Mouse (Mus musculus) limb, embryonic 13.5 days (tissue): Measurements from ENCODE around the gene Efnb3. TPM values are rescaled to one million over a fixed set of nuclear protein-coding genes. Genes with fewer than 3 reads are reported as not detected.

ENCODE experiments used
- ATAC-seq: fragments of 200-750 bp; cut with Nextera tagmentation; 2 replicates; pipeline ENCODE4 v1.8.0; 2017; ENCODE audit warnings: low read depth, moderate number of reproducible peaks, moderate TSS enrichment; ENCODE audit not compliant: low FRiP score
- H3K27ac ChIP-seq: fragments of 300-500 bp; sonication (generic); 2 replicates; pipeline ENCODE4 v1.5.1; 2015; ENCODE audit warnings: inconsistent platforms, mild to moderate bottlenecking, moderate library complexity
- H3K27me3 ChIP-seq: fragments of 300-500 bp; sonication (generic); 2 replicates; pipeline ENCODE4 v1.6.1; 2015; ENCODE audit warnings: mild to moderate bottlenecking, inconsistent platforms
- H3K36me3 ChIP-seq: fragments of 300-500 bp; sonication (generic); 2 replicates; pipeline ENCODE4 v1.6.1; 2015; ENCODE audit warnings: inconsistent platforms, mild to moderate bottlenecking, moderate library complexity
- H3K4me1 ChIP-seq: fragments of 300-500 bp; sonication (generic); 2 replicates; pipeline ENCODE4 v1.6.1; 2015; ENCODE audit warnings: inconsistent platforms
- H3K4me2 ChIP-seq: fragments of 300-500 bp; sonication (generic); replicated peaks from 2 replicates; pipeline ENCODE4 v1.6.1; 2015; ENCODE audit warnings: inconsistent platforms, mild to moderate bottlenecking, moderate library complexity
- H3K4me3 ChIP-seq: fragments of 300-500 bp; sonication (generic); 2 replicates; pipeline ENCODE4 v1.5.1; 2015; ENCODE audit warnings: moderate library complexity, mild to moderate bottlenecking, inconsistent platforms
- H3K9ac ChIP-seq: fragments of 300-500 bp; sonication (generic); 2 replicates; pipeline ENCODE4 v1.6.1; 2015; ENCODE audit warnings: mild to moderate bottlenecking, inconsistent platforms
- H3K9me3 ChIP-seq: fragments of 300-500 bp; sonication (generic); 2 replicates; pipeline ENCODE4 v1.6.1; 2016; ENCODE audit warnings: inconsistent platforms
- WGBS: fragments of 180-500 bp; shearing (Covaris S2); methylation state at CpG from one replicate; pipeline ENCODE4 v1.1.7; 2015; 5-methylcytosine and 5-hydroxymethylcytosine counted together
- polyA plus RNA-seq: library from polyadenylated mRNA; unstranded; fragments of >200 nt; fragmentation: Nextera tagmentation; extraction: Ambion mirVana; gene quantifications from 2 replicates; pipeline ENCODE4 v1.2.1, GENCODE M21; 2015

The Efnb3 gene
- polyA plus RNA-seq, 1 experiment from 2014 or later, result 45.8 TPM

GRCm38 (mm10) chr11:69581147-69581688 lies 21.2 kb upstream of the Efnb3 start:
- peak overlapping the region; percentile 87 for H3K4me3 ChIP-seq
- peak overlapping the region; percentile 86 for H3K9ac ChIP-seq
- ATAC-seq, result peak; percentile 85
- no peaks in the 10 kb centered on the region for H3K27me3 ChIP-seq
- H3K4me1 ChIP-seq, result peaks cover 39% of the 10 kb centered on the region
- WGBS, result under 1% methylated on average over 36 of the region's 36 CpGs
- H3K27ac ChIP-seq, result peak overlapping the region; percentile 97
- peaks cover 16% of the 10 kb centered on the region; the same call in 1 of the 2 replicates for H3K36me3 ChIP-seq
- no peaks in the 10 kb centered on the region for H3K9me3 ChIP-seq
- H3K4me2 ChIP-seq, result peak overlapping the region; percentile 76

- peak overlapping the region; percentile 97 for H3K27ac ChIP-seq
- WGBS, result under 1% methylated on average over 25 of the region's 25 CpGs
- peaks cover 16% of the 10 kb centered on the region; the same call in 1 of the 2 replicates for H3K36me3 ChIP-seq
- H3K4me2 ChIP-seq, result peak overlapping the region; percentile 76
- no peaks in the 10 kb centered on the region for H3K9me3 ChIP-seq
- H3K4me1 ChIP-seq, result peaks cover 43% of the 10 kb centered on the region
- no peak for ATAC-seq
- peak overlapping the region; percentile 86 for H3K9ac ChIP-seq
- H3K4me3 ChIP-seq, result peak overlapping the region; percentile 87
- no peaks in the 10 kb centered on the region for H3K27me3 ChIP-seq
Observed at GRCm38 (mm10) chr11:69580572-69581146, 20.7 kb upstream of the Efnb3 start.

- H3K9me3 ChIP-seq, result no peaks in the 10 kb centered on the region
- WGBS, result under 1% methylated on average over 13 of the region's 13 CpGs
- H3K27me3 ChIP-seq, result no peaks in the 10 kb centered on the region
- H3K36me3 ChIP-seq, result peaks cover 21% of the 10 kb centered on the region; the same call in 1 of the 2 replicates
- H3K9ac ChIP-seq, result peak within 1 kb of the TSS; percentile 86
- H3K4me2 ChIP-seq, result peak within 1 kb of the TSS; percentile 83
- H3K4me1 ChIP-seq, result peaks cover 43% of the 10 kb centered on the region
- H3K27ac ChIP-seq, result peak within 1 kb of the TSS; percentile 97
- peak within 1 kb of the TSS; percentile 87 for H3K4me3 ChIP-seq
- peak; percentile 60 for ATAC-seq
Observed at GRCm38 (mm10) chr11:69580091-69580514, 20.1 kb upstream of the Efnb3 start, which contains the start of the genes Wrap53 and Trp53. Gene Wrap53, minus strand, starts transcription at chr11:69580255. Gene Trp53, plus strand, starts transcription at chr11:69580359.

GRCm38 (mm10) chr11:69579128-69580017 lies 19.4 kb upstream of the Efnb3 start:
- H3K4me1 ChIP-seq, result peaks cover 43% of the 10 kb centered on the region
- no peaks in the 10 kb centered on the region for H3K9me3 ChIP-seq
- H3K27me3 ChIP-seq, result no peaks in the 10 kb centered on the region
- peak overlapping the region; percentile 87 for H3K4me3 ChIP-seq
- whole genome bisulfite sequencing, result 2% methylated on average over 39 of the region's 39 CpGs
- H3K27ac ChIP-seq, result peak overlapping the region; percentile 97
- H3K36me3 ChIP-seq, result peaks cover 28% of the 10 kb centered on the region
- ATAC-seq, result peak; percentile 91
- peak overlapping the region; percentile 86 for H3K9ac ChIP-seq
- peak overlapping the region; percentile 83 for H3K4me2 ChIP-seq

- peaks cover 43% of the 10 kb centered on the region for H3K4me1 ChIP-seq
- peak overlapping the region; percentile 85 for H3K9ac ChIP-seq
- no peak overlapping the region for H3K27ac ChIP-seq
- WGBS, result 11% methylated on average over 15 of the region's 15 CpGs
- no peak for ATAC-seq
- H3K9me3 ChIP-seq, result no peaks in the 10 kb centered on the region
- H3K4me3 ChIP-seq, result peak overlapping the region; percentile 87
- peaks cover 29% of the 10 kb centered on the region for H3K36me3 ChIP-seq
- no peaks in the 10 kb centered on the region for H3K27me3 ChIP-seq
- H3K4me2 ChIP-seq, result peak overlapping the region; percentile 83
Observed at GRCm38 (mm10) chr11:69578301-69578700, 18.3 kb upstream of the Efnb3 start.

- H3K4me1 ChIP-seq, result peaks cover 28% of the 10 kb centered on the region
- H3K27me3 ChIP-seq, result no peaks in the 10 kb centered on the region
- ATAC-seq, result no peak
- no peak overlapping the region for H3K4me3 ChIP-seq
- H3K9ac ChIP-seq, result no peak overlapping the region
- H3K4me2 ChIP-seq, result no peak overlapping the region
- no peaks in the 10 kb centered on the region for H3K9me3 ChIP-seq
- H3K27ac ChIP-seq, result no peak overlapping the region
- 71% methylated on average over 5 of the region's 5 CpGs for WGBS
- peaks cover 44% of the 10 kb centered on the region for H3K36me3 ChIP-seq
Observed at GRCm38 (mm10) chr11:69576307-69576706, 16.3 kb upstream of the Efnb3 start.

GRCm38 (mm10) chr11:69575220-69575619 lies 15.2 kb upstream of the Efnb3 start:
- Histone ChIP-seq H3K4me2 (no peak overlapping the region), H3K27me3 (no peaks in the 10 kb centered on the region), H3K36me3 (peaks cover 55% of the 10 kb centered on the region), H3K9me3 (no peaks in the 10 kb centered on the region), H3K4me1 (peaks cover 28% of the 10 kb centered on the region), H3K4me3 (no peak overlapping the region), H3K27ac (no peak overlapping the region), H3K9ac (no peak overlapping the region)
- WGBS, result 70% methylated on average over 3 of the region's 3 CpGs
- no peak for ATAC-seq

- Histone ChIP-seq H3K9me3 (no peaks in the 10 kb centered on the region), H3K36me3 (peaks cover 70% of the 10 kb centered on the region), H3K9ac (0 out of 2 replicates have a peak overlapping the region, but pooled peaks have one; percentile 32), H3K27ac (no peak overlapping the region), H3K27me3 (no peaks in the 10 kb centered on the region), H3K4me2 (no peak overlapping the region), H3K4me1 (peaks cover 35% of the 10 kb centered on the region), H3K4me3 (no peak overlapping the region)
- WGBS, result 52% methylated on average over 8 of the region's 8 CpGs
- ATAC-seq, result no peak
Observed at GRCm38 (mm10) chr11:69565131-69565530, 5.1 kb upstream of the Efnb3 start.

GRCm38 (mm10) chr11:69564391-69564790 lies 4.4 kb upstream of the Efnb3 start:
- peaks cover 36% of the 10 kb centered on the region for H3K4me1 ChIP-seq
- 61% methylated on average over 3 of the region's 3 CpGs for whole genome bisulfite sequencing
- no peak overlapping the region for H3K4me2 ChIP-seq
- no peaks in the 10 kb centered on the region for H3K27me3 ChIP-seq
- no peak overlapping the region for H3K27ac ChIP-seq
- H3K9ac ChIP-seq, result no peak overlapping the region
- ATAC-seq, result no peak
- H3K36me3 ChIP-seq, result peaks cover 63% of the 10 kb centered on the region
- H3K4me3 ChIP-seq, result no peak overlapping the region
- no peaks in the 10 kb centered on the region for H3K9me3 ChIP-seq

GRCm38 (mm10) chr11:69563373-69563772 lies 3.4 kb upstream of the Efnb3 start:
- H3K27ac ChIP-seq, result peak overlapping the region; percentile 12; the same call in 1 of the 2 replicates
- H3K27me3 ChIP-seq, result no peaks in the 10 kb centered on the region
- H3K4me3 ChIP-seq, result no peak overlapping the region
- WGBS, result 37% methylated on average over 13 of the region's 13 CpGs
- no peak overlapping the region for H3K4me2 ChIP-seq
- no peaks in the 10 kb centered on the region for H3K9me3 ChIP-seq
- ATAC-seq, result no peak
- peak overlapping the region; percentile 36 for H3K9ac ChIP-seq
- peaks cover 46% of the 10 kb centered on the region for H3K4me1 ChIP-seq
- peaks cover 58% of the 10 kb centered on the region for H3K36me3 ChIP-seq

- peaks cover 67% of the 10 kb centered on the region for H3K4me1 ChIP-seq
- peaks cover 50% of the 10 kb centered on the region for H3K36me3 ChIP-seq
- peak overlapping the region; percentile 97; the same call in 1 of the 2 replicates for H3K9ac ChIP-seq
- H3K27ac ChIP-seq, result peak overlapping the region; percentile 92
- peak overlapping the region; percentile 96 for H3K4me2 ChIP-seq
- H3K9me3 ChIP-seq, result no peaks in the 10 kb centered on the region
- H3K4me3 ChIP-seq, result peak overlapping the region; percentile 81
- no peaks in the 10 kb centered on the region for H3K27me3 ChIP-seq
- whole genome bisulfite sequencing, result 11% methylated on average over 16 of the region's 16 CpGs
- ATAC-seq, result peak; percentile 62; the same call in 1 of the 2 replicates
Observed at GRCm38 (mm10) chr11:69560896-69561854, 1.2 kb upstream of the Efnb3 start.
